Mouse (Mus musculus): Measurements from ENCODE around the gene Ubxn6.
"Not testable (repeated sequence)": the region's sequence is repeated elsewhere in the genome, so short reads cannot be mapped to it uniquely, and the experiment has no call there.

Ubxn6 gene

GRCm38 (mm10) chr17:56100811-56101210 is 26.0 kb upstream of the Ubxn6 start:
- DNase-seq: no peak

- no peak for DNase-seq
Observed at GRCm38 (mm10) chr17:56098711-56099572, 24.1 kb upstream of the Ubxn6 start.

GRCm38 (mm10) chr17:56098180-56098579 is 23.4 kb upstream of the Ubxn6 start:
- no peak for DNase-seq

GRCm38 (mm10) chr17:56096883-56097282 is 22.1 kb upstream of the Ubxn6 start:
- no peak for DNase-seq

GRCm38 (mm10) chr17:56092794-56093193 is 18.0 kb upstream of the Ubxn6 start:
- DNase-seq: no peak

- DNase-seq: no peak
Observed at GRCm38 (mm10) chr17:56092312-56092711, 17.5 kb upstream of the Ubxn6 start.

- DNase-seq: peak; percentile 56
Observed at GRCm38 (mm10) chr17:56080781-56081585, 6.2 kb upstream of the Ubxn6 start.

GRCm38 (mm10) chr17:56079921-56080320 is 5.1 kb upstream of the Ubxn6 start:
- DNase-seq: no peak

GRCm38 (mm10) chr17:56078880-56079795 is 4.3 kb upstream of the Ubxn6 start, which contains the start of gene Hdgfl2:
Gene Hdgfl2, plus strand, starts transcription at chr17:56079634.
- peak; percentile 100 for DNase-seq

- DNase-seq: peak; percentile 33
Observed at GRCm38 (mm10) chr17:56078361-56078760, 3.5 kb upstream of the Ubxn6 start.

- no peak for DNase-seq
Observed at GRCm38 (mm10) chr17:56077523-56077922, 2.7 kb upstream of the Ubxn6 start.

GRCm38 (mm10) chr17:56074097-56074826 is 566 bp downstream of the Ubxn6 start:
- peak; percentile 95 for DNase-seq

GRCm38 (mm10) chr17:56072243-56072642 is 2.6 kb downstream of the Ubxn6 start:
- DNase-seq: no peak

- no peak for DNase-seq
Observed at GRCm38 (mm10) chr17:56071126-56071525, 3.7 kb downstream of the Ubxn6 start.

GRCm38 (mm10) chr17:56069066-56069465 is 5.8 kb downstream of the Ubxn6 start:
- no peak for DNase-seq

GRCm38 (mm10) chr17:56066451-56066850 is 8.4 kb downstream of the Ubxn6 start:
- no peak for DNase-seq

GRCm38 (mm10) chr17:56065715-56066114 is 9.1 kb downstream of the Ubxn6 start:
- DNase-seq: not testable (repeated sequence)

GRCm38 (mm10) chr17:56062081-56062480 is 12.7 kb downstream of the Ubxn6 start:
- DNase-seq: no peak

- no peak for DNase-seq
Observed at GRCm38 (mm10) chr17:56057381-56058120, 17.3 kb downstream of the Ubxn6 start.

- no peak for DNase-seq
Observed at GRCm38 (mm10) chr17:56055945-56056678, 18.7 kb downstream of the Ubxn6 start.
